Mouse (Mus musculus): ENCODE data around the gene Saxo1.

Gene Saxo1

DNA sequence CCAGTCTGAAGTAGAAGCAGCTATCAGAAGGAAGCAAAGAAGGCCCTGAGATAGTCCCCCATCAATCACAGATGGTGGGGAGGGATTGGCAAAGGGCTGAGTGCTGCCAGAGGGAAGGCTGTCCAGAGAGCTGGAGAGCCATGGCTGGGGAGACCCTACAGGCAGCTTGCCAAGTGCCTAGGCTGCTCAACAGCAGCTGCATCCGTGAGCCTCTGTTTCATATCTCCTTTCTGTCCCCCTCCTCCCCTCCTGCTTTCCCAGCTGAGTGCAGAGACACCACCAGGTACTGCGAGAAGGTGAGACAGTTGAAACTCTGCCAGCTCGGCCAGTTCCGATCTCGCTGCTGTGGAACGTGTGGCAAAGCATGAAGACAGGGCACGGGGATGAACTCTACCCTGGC lies 132.5 kb downstream of the Saxo1 start:
- DNase-seq (ENCODE audit: low read depth, low spot score): no peak

DNA sequence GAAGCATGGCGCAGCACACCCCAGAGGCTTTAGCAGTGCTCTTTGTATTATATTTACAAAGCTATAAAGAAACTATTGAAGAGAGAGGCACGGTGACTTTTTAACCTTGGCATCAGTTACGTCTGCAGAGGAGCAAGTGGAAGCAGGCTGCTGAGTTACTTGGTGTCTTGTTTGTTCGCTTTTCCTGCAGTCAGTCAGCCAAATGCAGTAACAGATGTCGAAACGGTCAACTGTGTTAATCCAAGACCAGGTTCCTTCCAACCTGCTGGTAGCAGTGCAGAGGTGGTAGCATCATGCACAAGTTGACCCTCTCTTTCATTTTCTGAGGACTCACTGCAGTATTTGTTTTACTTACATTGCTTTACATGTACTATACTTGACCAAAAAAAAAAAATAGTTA lies 135.5 kb downstream of the Saxo1 start:
- no peak for DNase-seq (ENCODE audit: low read depth, low spot score)

DNA sequence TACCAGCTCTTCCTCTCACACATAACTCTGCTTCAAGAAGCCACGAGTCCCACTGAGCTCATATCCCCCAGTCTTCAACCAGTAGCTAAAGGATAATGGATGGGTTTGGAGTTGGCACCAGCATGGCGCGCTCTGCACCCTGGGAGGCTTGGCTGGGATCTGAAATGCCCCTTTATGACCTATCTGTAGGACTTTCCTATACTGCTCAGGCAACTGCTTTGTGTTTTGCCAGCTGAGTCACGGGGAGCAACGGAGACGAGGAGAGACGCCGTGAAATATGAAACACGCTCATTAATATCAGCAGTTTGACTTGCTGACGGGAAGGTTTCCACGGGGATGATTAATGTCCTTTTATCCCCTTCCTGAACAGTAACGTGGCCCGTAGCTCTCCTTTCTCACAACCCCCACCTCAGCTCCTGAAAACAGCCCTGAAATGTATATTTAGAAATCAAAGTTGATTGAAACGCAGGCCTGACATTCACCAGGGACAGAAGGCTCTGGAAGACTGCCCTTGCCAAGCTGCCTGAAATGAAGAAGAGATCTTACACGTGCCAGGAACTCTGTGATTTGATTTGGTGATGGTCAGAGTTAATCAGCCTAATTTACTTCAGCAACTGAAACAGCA lies 141.6 kb downstream of the Saxo1 start:
- DNase-seq (ENCODE audit: low read depth, low spot score): no peak

DNA sequence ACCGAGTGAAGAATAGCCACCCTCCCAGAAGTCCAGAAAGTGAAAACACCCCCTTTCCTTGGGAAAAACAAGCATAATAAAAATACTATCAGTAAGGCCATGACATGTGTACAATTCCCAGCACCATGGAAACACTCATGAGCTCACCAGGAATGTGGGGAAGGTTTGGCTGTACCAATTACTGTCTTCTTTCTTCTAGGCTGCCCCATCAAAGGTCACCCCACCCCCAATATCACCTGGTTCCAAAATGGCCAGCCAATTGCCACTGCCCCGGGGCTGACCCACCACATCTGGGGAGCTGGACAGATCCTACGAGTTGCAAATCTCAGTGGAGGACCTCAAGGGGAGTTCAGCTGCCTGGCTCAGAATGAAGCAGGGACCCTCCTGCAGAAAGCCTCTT lies 144.7 kb downstream of the Saxo1 start:
- no peak for DNase-seq (ENCODE audit: low read depth, low spot score)

DNA sequence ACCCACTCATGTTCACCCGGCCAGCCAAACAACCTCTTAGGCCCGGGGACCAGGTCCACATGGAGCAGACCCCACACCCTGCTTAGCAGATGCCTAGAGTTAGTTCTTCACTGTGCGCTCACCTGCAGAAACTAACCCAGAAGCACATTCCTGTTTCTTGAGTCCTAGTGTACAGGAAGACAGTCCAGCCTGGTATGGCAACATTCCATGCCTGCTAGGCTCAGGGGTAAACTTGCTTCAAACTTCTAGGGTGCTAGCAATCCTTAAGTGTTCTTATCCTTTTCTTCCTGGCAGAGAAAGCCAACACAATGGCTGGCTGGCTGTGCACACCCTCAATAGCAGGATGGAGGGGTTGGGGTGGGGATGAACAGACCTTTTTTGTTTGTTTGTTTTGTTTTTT lies 147.2 kb downstream of the Saxo1 start:
- no peak for DNase-seq (ENCODE audit: low read depth, low spot score)

DNA sequence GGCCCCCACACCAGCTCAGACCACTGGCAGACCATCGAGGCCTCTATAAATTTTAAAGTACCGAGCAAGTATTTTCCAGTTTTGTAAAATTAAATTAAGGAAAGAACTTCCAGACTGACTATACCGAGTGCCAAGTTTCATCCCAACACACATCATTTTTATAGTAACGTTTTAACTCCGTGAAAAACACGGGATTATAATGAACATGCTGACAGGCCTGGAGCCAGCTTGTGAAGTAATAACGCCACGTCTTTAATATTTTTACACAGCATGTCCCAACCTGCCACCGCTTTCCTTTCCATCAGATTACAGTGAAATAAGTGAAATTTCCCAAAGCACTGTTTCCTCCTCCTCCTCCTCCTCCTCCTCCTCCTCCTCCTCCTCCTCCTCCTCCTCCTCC lies 149.7 kb downstream of the Saxo1 start:
- DNase-seq (ENCODE audit: low read depth, low spot score): no peak

DNA sequence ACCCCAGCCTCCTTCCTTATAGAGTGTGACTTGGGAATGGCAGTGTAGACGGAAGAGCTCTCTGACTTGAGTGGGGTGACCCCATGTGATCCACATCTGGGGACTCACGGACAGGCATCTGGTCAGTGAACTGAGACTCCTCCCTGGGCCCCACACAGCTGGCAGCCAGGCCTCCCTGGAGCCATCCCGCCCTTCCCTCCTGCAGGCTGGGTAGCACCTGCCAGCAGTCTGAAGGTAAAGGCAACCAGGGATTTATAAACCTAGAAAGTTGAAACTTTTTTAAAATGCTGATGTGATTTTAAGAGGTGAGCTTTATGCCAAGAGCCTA lies 151.0 kb downstream of the Saxo1 start:
- no peak for DNase-seq (ENCODE audit: low read depth, low spot score)

DNA sequence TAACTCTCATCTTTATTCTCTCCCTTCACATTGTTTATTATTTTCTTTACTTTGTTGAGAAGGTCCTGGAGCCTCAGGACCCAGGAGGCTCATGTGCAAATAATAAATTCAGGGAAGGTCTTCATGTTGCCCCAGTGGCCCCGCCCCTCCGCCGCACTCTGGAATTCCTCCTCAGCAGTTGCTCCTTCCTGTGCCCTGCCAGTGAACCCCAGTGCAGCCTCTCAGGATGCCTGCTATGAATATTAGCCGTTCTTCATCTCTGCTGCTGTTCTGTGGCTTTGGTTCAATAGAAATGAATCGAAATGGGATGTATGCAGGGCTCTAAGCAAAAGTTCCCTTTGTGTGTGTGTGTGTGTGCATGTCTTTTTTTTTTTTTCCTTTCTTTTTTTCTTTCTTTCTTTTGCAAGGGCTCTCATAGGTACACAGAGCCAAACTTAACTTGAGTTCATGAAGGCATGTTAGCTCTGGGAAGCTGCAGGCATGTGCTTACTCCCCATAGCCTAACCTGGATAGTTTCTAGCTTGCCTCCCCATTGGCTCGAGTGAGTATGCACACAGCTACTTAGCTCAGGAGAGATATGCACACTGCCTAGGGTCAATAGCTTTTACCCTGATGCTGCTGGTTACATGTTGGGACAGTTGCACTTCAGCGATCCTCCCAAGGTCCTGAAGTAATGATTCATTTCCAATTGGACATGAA lies 151.5 kb downstream of the Saxo1 start:
- DNase-seq (ENCODE audit: low read depth, low spot score): peak; percentile 30

DNA sequence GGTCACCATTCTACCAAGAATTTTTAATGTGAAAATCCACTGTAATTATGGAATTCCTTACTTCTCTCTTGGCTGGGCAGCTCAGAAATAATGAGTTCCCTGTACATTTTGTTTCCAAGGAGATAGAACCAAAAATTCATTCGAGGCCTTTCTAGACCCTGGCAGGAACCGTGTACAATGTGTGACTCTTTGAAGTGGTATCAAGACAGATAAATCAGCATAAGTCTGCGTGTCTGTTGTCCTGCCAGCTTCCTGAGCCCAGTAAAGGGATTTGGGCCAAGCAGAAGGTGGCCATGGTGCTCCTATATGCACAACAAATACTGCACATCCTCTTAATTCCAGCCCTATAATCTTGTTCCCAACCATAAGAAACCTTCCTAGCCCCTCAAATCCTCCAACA lies 157.0 kb downstream of the Saxo1 start:
- no peak for DNase-seq (ENCODE audit: low read depth, low spot score)

DNA sequence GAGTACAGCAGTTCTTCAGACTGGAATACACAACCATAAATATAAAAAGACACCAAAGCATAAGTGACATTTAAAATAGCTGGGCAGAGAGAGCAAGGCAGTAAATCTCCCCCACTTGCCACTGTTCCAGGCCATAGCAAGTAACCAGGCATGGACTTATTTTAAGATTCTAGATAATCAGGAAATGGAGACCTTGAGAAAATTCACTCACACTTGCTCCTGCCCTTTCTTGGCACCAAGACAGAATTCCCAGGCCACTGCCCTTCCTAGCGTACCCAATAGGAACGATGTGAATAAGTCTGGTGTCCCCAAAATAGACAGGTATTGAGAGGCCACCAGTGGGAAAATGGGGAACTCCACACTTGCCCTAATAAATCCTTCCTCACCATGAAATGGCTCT lies 160.7 kb downstream of the Saxo1 start:
- DNase-seq (ENCODE audit: low read depth, low spot score): no peak

DNA sequence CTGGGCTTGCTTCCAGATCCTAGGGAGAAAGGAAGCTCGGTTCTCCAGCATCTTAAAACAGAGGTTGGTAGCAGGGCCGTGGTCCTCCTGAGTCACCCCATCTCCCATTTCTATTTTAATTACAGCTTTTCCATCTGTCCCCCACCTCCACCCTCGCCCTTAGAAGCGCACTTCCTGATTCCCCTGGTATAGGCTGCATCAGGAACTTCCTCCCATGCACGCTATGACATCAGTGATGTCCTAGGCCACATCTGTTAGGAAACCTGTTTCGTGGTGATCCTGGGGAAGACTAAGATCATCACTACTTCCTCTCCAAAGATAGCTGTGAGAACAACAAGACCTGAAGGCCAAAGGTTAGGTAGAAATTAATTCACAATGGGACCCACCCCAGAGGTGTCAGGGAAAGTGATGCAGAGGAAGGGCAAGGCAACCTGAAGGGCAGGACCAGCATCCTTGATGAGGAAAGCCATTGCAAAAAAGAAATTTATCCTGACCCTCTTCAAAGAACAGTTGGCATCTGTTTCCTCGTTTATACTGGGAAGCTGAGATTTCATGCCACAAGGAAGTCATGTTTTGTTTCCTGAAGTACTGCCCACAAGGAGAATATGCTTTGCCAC lies 161.3 kb downstream of the Saxo1 start:
- DNase-seq (ENCODE audit: low read depth, low spot score): no peak

DNA sequence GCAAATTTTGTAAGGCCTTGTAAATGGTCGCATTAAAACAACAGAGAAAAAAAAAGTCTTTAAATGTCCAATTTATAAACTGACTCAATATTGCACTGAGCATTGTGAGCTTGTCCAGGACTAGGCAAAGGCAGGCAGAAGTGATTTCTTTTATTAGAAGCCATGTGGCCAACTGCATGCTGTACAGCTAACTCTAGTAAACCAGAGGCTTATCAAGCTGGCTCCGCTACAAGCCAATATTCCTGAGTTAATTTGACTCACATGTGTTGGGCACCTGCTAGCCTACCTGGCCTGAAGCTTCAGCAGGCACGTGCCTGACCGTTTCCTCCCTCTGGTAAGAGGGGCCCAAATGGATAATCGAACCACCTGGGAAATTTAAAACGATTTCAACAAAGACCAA lies 162.5 kb downstream of the Saxo1 start:
- no peak for DNase-seq (ENCODE audit: low read depth, low spot score)
